Mouse (Mus musculus) G1E (cell line): ENCODE data around the gene Mknk1. TPM values are rescaled to one million over a fixed set of nuclear protein-coding genes. Genes with fewer than 3 reads are reported as not detected.

Experiments
- ATAC-seq: 2 replicates; pipeline ENCODE4 v1.8.0; 2016; ENCODE audit warnings: mild to moderate bottlenecking; ENCODE audit not compliant: insufficient number of reproducible peaks, poor library complexity, low FRiP score, severe bottlenecking; ENCODE audit errors: extremely low read depth
- DNase-seq: peaks from one replicate; pipeline ENCODE4 v3.0.0; 2012; ENCODE audit warnings: low spot score
- H3K27me3 ChIP-seq: 2 replicates; pipeline ENCODE4 v1.6.1; 2012; ENCODE audit warnings: mild to moderate bottlenecking, low read length, inconsistent platforms; ENCODE audit not compliant: insufficient read depth
- H3K36me3 ChIP-seq: replicated peaks from 2 replicates; pipeline ENCODE3; 2012; ENCODE audit warnings: mild to moderate bottlenecking, inconsistent platforms
- H3K4me1 ChIP-seq: 2 replicates; pipeline ENCODE4 v1.6.1; 2012; ENCODE audit warnings: low read depth, low read length, inconsistent platforms, mixed read lengths; ENCODE audit not compliant: insufficient read depth
- H3K4me3 ChIP-seq: 2 replicates; pipeline ENCODE4 v1.5.1; 2012; ENCODE audit warnings: low read depth, mild to moderate bottlenecking, inconsistent platforms, low read length, moderate library complexity, mixed read lengths
- H3K9me3 ChIP-seq: replicated peaks from 2 replicates; pipeline ENCODE4 v1.6.1; 2012; ENCODE audit warnings: inconsistent platforms
- CTCF ChIP-seq: IDR thresholded peaks from 2 replicates; pipeline ENCODE4 v1.5.1; 2012; ENCODE audit warnings: low read depth, low read length, inconsistent platforms, mixed read lengths
- GATA1 ChIP-seq: IDR thresholded peaks from 2 replicates; pipeline ENCODE4 v1.6.1; 2012; ENCODE audit warnings: borderline replicate concordance, low read length, inconsistent platforms, mixed read lengths
- GATA2 ChIP-seq: IDR thresholded peaks from 2 replicates; pipeline ENCODE4 v1.6.1; 2012; ENCODE audit warnings: low read depth, low read length, inconsistent platforms, borderline replicate concordance
- POLR2AphosphoS5 ChIP-seq: IDR thresholded peaks from 2 replicates; pipeline ENCODE4 v1.6.1; 2012; ENCODE audit warnings: low read depth, low read length, inconsistent platforms; ENCODE audit not compliant: insufficient replicate concordance
- TAL1 ChIP-seq: conservative IDR thresholded peaks from 2 replicates; pipeline ENCODE4 v1.6.1; 2012; ENCODE audit warnings: low read depth, low read length, inconsistent platforms, mixed read lengths
- polyA plus RNA-seq: library from polyadenylated mRNA; stranded (reverse); fragments of >175 nt; gene quantifications from 2 replicates; pipeline ENCODE4 v1.2.3, GENCODE M21; 2012
- total RNA-seq, 2 experiments: library from RNA; stranded (forward) in 1 of 2; stranded (reverse) in 1 of 2; fragments of 200-1000 nt in 1 of 2; fragments of >200 nt in 1 of 2; fragmentation: Nextera tagmentation in 1 of 2; gene quantifications; 2 replicates each; pipeline ENCODE4 v1.2.3; 2014 to 2017

The Mknk1 gene
- total and polyA plus RNA-seq, 3 experiments: 39.8 to 111 (median 86.9) TPM

- peak overlapping the region; percentile 80 for H3K4me3 ChIP-seq
- H3K27me3 ChIP-seq: no peaks in the 10 kb centered on the region
- peaks cover 46% of the 10 kb centered on the region for H3K4me1 ChIP-seq
- peaks cover 35% of the 10 kb centered on the region for H3K36me3 ChIP-seq
- DNase-seq: no peak
- H3K9me3 ChIP-seq: no peaks in the 10 kb centered on the region
- no peak for TF ChIP-seq TAL1
- TF ChIP-seq GATA2: no peak
- TF ChIP-seq GATA1: no peak
- TF ChIP-seq CTCF: no peak
- no peak for TF ChIP-seq POLR2AphosphoS5
- ATAC-seq: no peak
Measured at GRCm38 (mm10) chr4:115827535-115827887, 11.5 kb upstream of the Mknk1 start.

GRCm38 (mm10) chr4:115827888-115828571, 11.0 kb upstream of the Mknk1 start, which contains the start of gene Mob3c:
Gene Mob3c (plus strand): TSS chr4:115828092.
- Histone ChIP-seq H3K36me3 (peaks cover 37% of the 10 kb centered on the region), H3K4me3 (peak within 1 kb of the TSS; percentile 80), H3K4me1 (peaks cover 46% of the 10 kb centered on the region), H3K9me3 (no peaks in the 10 kb centered on the region), H3K27me3 (no peaks in the 10 kb centered on the region)
- TF ChIP-seq POLR2AphosphoS5 (no peak), GATA1 (no peak), GATA2 (no peak), CTCF (no peak), TAL1 (no peak)
- ATAC-seq: peak; percentile 93
- DNase-seq: peak; percentile 79

- Histone ChIP-seq H3K36me3 (peaks cover 42% of the 10 kb centered on the region), H3K4me1 (peaks cover 46% of the 10 kb centered on the region), H3K27me3 (no peaks in the 10 kb centered on the region), H3K9me3 (no peaks in the 10 kb centered on the region), H3K4me3 (peak overlapping the region; percentile 80)
- no peak for TF ChIP-seq POLR2AphosphoS5
- no peak for TF ChIP-seq CTCF
- no peak for TF ChIP-seq TAL1
- no peak for TF ChIP-seq GATA1
- TF ChIP-seq GATA2: no peak
- DNase-seq (no peak), ATAC-seq (no peak)
Measured at GRCm38 (mm10) chr4:115828572-115828902, 10.5 kb upstream of the Mknk1 start.

GRCm38 (mm10) chr4:115830491-115830890, 8.5 kb upstream of the Mknk1 start:
- TF ChIP-seq GATA1 (no peak), POLR2AphosphoS5 (no peak), CTCF (no peak)
- DNase-seq: no peak
- H3K9me3 ChIP-seq: no peaks in the 10 kb centered on the region
- no peak overlapping the region for H3K4me3 ChIP-seq
- H3K4me1 ChIP-seq: peaks cover 33% of the 10 kb centered on the region
- ATAC-seq: no peak
- no peaks in the 10 kb centered on the region for H3K27me3 ChIP-seq
- H3K36me3 ChIP-seq: peaks cover 60% of the 10 kb centered on the region

GRCm38 (mm10) chr4:115831221-115831620, 7.8 kb upstream of the Mknk1 start:
- H3K9me3 ChIP-seq: no peaks in the 10 kb centered on the region
- no peak overlapping the region for H3K4me3 ChIP-seq
- TF ChIP-seq TAL1 (no peak), GATA1 (no peak), CTCF (no peak), POLR2AphosphoS5 (no peak), GATA2 (no peak)
- DNase-seq (no peak), ATAC-seq (no peak)
- no peaks in the 10 kb centered on the region for H3K27me3 ChIP-seq
- peaks cover 30% of the 10 kb centered on the region for H3K4me1 ChIP-seq
- H3K36me3 ChIP-seq: peaks cover 66% of the 10 kb centered on the region

- ATAC-seq (no peak), DNase-seq (no peak)
- TF ChIP-seq GATA2 (no peak), GATA1 (no peak), CTCF (no peak), POLR2AphosphoS5 (no peak), TAL1 (no peak)
- no peaks in the 10 kb centered on the region for H3K27me3 ChIP-seq
- H3K4me3 ChIP-seq: no peak overlapping the region
- H3K4me1 ChIP-seq: peaks cover 26% of the 10 kb centered on the region
- H3K9me3 ChIP-seq: no peaks in the 10 kb centered on the region
- H3K36me3 ChIP-seq: peaks cover 73% of the 10 kb centered on the region
Measured at GRCm38 (mm10) chr4:115832040-115832439, 7.0 kb upstream of the Mknk1 start.

GRCm38 (mm10) chr4:115835576-115835975, 3.4 kb upstream of the Mknk1 start:
- H3K4me1 ChIP-seq: peaks cover 26% of the 10 kb centered on the region
- no peak overlapping the region for H3K4me3 ChIP-seq
- peaks cover 63% of the 10 kb centered on the region for H3K36me3 ChIP-seq
- no peaks in the 10 kb centered on the region for H3K9me3 ChIP-seq
- no peak for TF ChIP-seq CTCF
- TF ChIP-seq GATA1: no peak
- TF ChIP-seq POLR2AphosphoS5: no peak
- no peak for TF ChIP-seq TAL1
- TF ChIP-seq GATA2: no peak
- no peak for ATAC-seq
- no peak for DNase-seq
- no peaks in the 10 kb centered on the region for H3K27me3 ChIP-seq
